In the genomic region with DNA sequence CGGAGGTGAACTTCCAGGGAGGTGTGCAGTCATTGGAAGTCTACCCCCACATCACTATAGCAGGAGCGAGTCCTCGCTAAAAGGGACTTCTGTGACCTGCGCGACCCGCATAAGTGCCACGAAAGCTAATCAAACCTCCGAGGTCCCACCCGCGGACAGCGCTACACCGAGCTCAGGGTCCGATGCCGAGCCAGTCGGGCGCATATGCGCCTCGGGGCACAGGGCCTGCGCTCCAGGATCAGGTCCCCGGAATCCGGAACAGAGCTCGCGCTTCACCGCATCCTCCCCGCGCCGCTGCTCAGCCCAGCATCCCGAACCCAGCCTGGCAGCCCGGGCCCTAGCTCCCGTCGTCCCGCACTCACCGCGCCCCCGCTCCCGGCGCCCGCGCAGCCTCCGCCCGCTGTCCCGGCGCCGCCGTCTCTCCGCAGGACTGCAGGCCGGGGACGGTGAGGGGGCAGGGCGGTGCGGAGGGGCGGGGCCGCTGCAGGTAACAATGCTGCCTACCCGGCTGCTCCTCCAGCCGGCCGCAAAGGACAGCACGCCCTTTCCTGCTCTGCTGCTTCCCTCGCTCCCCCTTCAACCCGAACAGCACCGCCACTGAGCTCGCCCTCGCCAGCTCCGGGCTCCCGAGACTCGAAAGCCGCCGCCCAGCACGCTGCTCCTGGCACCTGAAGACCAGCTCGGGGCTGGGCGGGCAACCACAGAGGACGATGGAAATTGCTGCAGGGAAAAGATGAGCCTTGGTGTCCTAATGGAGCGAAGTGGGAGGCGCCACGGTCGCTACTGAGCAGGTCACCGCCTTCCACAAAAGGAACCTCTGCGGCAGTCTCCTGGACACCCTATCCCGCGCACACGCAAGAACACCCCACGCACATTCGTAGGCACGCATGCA, we compare ENCODE assay signal across 7 mouse cellular contexts. TPM values are rescaled to one million over a fixed set of nuclear protein-coding genes. Genes with fewer than 3 reads are reported as not detected.
DNase-seq lines count a peak whose midpoint lies in the region; ATAC-seq and TF ChIP-seq lines count a peak whose summit lies in the region.

A gene (minus strand): TSS at position 424 of the 892 bp plus-strand sequence.

- peaks cover 6% of the 10 kb centered on the region; the same call in 1 of the 2 replicates for H3K4me1 ChIP-seq in intestine, embryonic 14.5 days (replicated peaks; ENCODE audit: control insufficient read depth, insufficient read depth, low read length)
- H3K4me1 ChIP-seq in limb, embryonic 15.5 days = peaks cover 26% of the 10 kb centered on the region
- peaks cover 8% of the 10 kb centered on the region; the same call in 1 of the 2 replicates for H3K4me1 ChIP-seq in midbrain, embryonic 14.5 days (ENCODE audit: control insufficient read depth, insufficient read depth, low read length)
- H3K4me1 ChIP-seq in spleen, adult 2 months (ENCODE audit: control insufficient read depth, insufficient read depth, insufficient read length) = peaks cover 13% of the 10 kb centered on the region

- H3K36me3 ChIP-seq in intestine, embryonic 14.5 days (ENCODE audit: control insufficient read depth, insufficient read depth, low read length) = no peaks in the 10 kb centered on the region
- H3K36me3 ChIP-seq in limb, embryonic 15.5 days = no peaks in the 10 kb centered on the region
- H3K36me3 ChIP-seq in midbrain, embryonic 14.5 days (ENCODE audit: control insufficient read depth, insufficient read depth, low read length) = no peaks in the 10 kb centered on the region
- no peaks in the 10 kb centered on the region for H3K36me3 ChIP-seq in spleen, adult 2 months (ENCODE audit: control insufficient read depth, insufficient read depth, low read length)

- H3K27me3 ChIP-seq in intestine, embryonic 14.5 days (replicated peaks; ENCODE audit: control insufficient read depth, insufficient read depth, low read length) = peaks cover 18% of the 10 kb centered on the region
- peaks cover 40% of the 10 kb centered on the region for H3K27me3 ChIP-seq in limb, embryonic 15.5 days
- H3K27me3 ChIP-seq in midbrain, embryonic 14.5 days (ENCODE audit: control insufficient read depth, insufficient read depth, low read length) = peaks cover 34% of the 10 kb centered on the region
- peaks cover 16% of the 10 kb centered on the region for H3K27me3 ChIP-seq in spleen, adult 2 months (ENCODE audit: control insufficient read depth, insufficient read depth, low read length)

- H3K9me3 ChIP-seq in intestine, embryonic 14.5 days (ENCODE audit: control insufficient read depth, low read length) = no peaks in the 10 kb centered on the region
- H3K9me3 ChIP-seq in limb, embryonic 15.5 days = no peaks in the 10 kb centered on the region
- no peaks in the 10 kb centered on the region for H3K9me3 ChIP-seq in midbrain, embryonic 14.5 days (ENCODE audit: control insufficient read depth, low read length)

- DNase-seq in cerebellum, adult 9-10 months = peak; percentile 57
- DNase-seq in frontal cortex, postnatal 25 days (ENCODE audit: low spot score in 2 of 2) = peak; percentile 12 to 21
- DNase-seq in intestine, embryonic 14.5 days (ENCODE audit: low spot score) = peak; percentile 81
- peak; percentile 76 for DNase-seq in midbrain, embryonic 14.5 days
- no peak for DNase-seq in spleen, adult 2 months (ENCODE audit: low read depth in 1 of 2, low spot score in 2 of 2)

- WGBS in intestine, embryonic 14.5 days = under 1% methylated on average over 78 of the region's 82 CpGs
- under 1% methylated on average over 81 of the region's 82 CpGs for WGBS in limb, embryonic 15.5 days
- under 1% methylated on average over 81 of the region's 82 CpGs for WGBS in midbrain, embryonic 14.5 days
- WGBS in spleen, adult 2 months = under 1% methylated on average over 77 of the region's 82 CpGs

- H3K4me2 ChIP-seq in intestine, embryonic 14.5 days (ENCODE audit: low read length) = peak within 1 kb of the TSS; percentile 97
- peak within 1 kb of the TSS; percentile 99 for H3K4me2 ChIP-seq in limb, embryonic 15.5 days
- H3K4me2 ChIP-seq in midbrain, embryonic 14.5 days (ENCODE audit: low read length) = peak within 1 kb of the TSS; percentile 98

- TF ChIP-seq CTCF in spleen, adult 2 months (IDR thresholded peaks at IDR 0.05; ENCODE audit: extremely low read depth, insufficient read depth, insufficient read length, insufficient replicate concordance) = no peak

- H3K27ac ChIP-seq in intestine, embryonic 14.5 days (ENCODE audit: low read depth) = 0 out of 2 replicates have a peak within 1 kb of the TSS, but pooled peaks have one; percentile 30
- peak within 1 kb of the TSS; percentile 47; the same call in 1 of the 2 replicates for H3K27ac ChIP-seq in limb, embryonic 15.5 days
- H3K27ac ChIP-seq in midbrain, embryonic 14.5 days (replicated peaks; ENCODE audit: low read depth, low read length) = peak within 1 kb of the TSS; percentile 52
- H3K27ac ChIP-seq in spleen, adult 2 months (ENCODE audit: insufficient read depth, low read length) = peak within 1 kb of the TSS; percentile 48; the same call in 1 of the 2 replicates

- peak within 1 kb of the TSS; percentile 49 for H3K4me3 ChIP-seq in intestine, embryonic 14.5 days (ENCODE audit: low read depth, low read length)
- H3K4me3 ChIP-seq in limb, embryonic 15.5 days = peak within 1 kb of the TSS; percentile 62
- peak within 1 kb of the TSS; percentile 65 for H3K4me3 ChIP-seq in midbrain, embryonic 14.5 days (replicated peaks; ENCODE audit: low read depth, low read length)
- H3K4me3 ChIP-seq in spleen, adult 2 months (ENCODE audit: extremely low read depth, insufficient read depth, insufficient read length) = peak within 1 kb of the TSS; percentile 58

- peak within 1 kb of the TSS; percentile 61 for H3K9ac ChIP-seq in intestine, embryonic 14.5 days (ENCODE audit: low read length)
- H3K9ac ChIP-seq in limb, embryonic 15.5 days = peak within 1 kb of the TSS; percentile 56
- H3K9ac ChIP-seq in midbrain, embryonic 14.5 days (replicated peaks; ENCODE audit: low read length) = peak within 1 kb of the TSS; percentile 77

- peak; percentile 64 for ATAC-seq in activated CD4-positive, CD25-positive, alpha-beta regulatory T cell, adult 4 months
- peak; percentile 81 for ATAC-seq in intestine, embryonic 14.5 days (replicated peaks; ENCODE audit: low FRiP score, low TSS enrichment, low read depth)
- ATAC-seq in limb, embryonic 15.5 days (ENCODE audit: insufficient number of reproducible peaks, low FRiP score, low TSS enrichment, low read depth) = peak; percentile 36; the same call in 1 of the 2 replicates
- ATAC-seq in midbrain, embryonic 14.5 days (ENCODE audit: low FRiP score, low TSS enrichment) = peak; percentile 74

- no peak for TF ChIP-seq POLR2A in spleen, adult 2 months (IDR thresholded peaks at IDR 0.05; ENCODE audit: low read depth, low read length)

RNA-seq across cellular contexts. Expression of the gene that starts here (rescaled TPM):
- polyA plus RNA-seq in activated CD4-positive, CD25-positive, alpha-beta regulatory T cell, adult 4 months (2017; shearing (Covaris generic)) = 1 to 10 TPM in 1 of 2 experiments, under 1 TPM in 1; 0.75 to 2.4 TPM
- 5.9 and 7.4 TPM in 2 replicates for polyA plus RNA-seq in intestine, embryonic 14.5 days (2014; fragmentation: Nextera tagmentation; extraction: Ambion mirVana)
- 10.7 and 11.5 TPM in 2 replicates for polyA plus RNA-seq in limb, embryonic 15.5 days (2015; fragmentation: Nextera tagmentation; extraction: Ambion mirVana)
- polyA plus RNA-seq in midbrain, embryonic 14.5 days (2014; fragmentation: Nextera tagmentation; extraction: Ambion mirVana) = 4.1 and 4.3 TPM in 2 replicates
- 5.2 and 8.3 TPM in 2 replicates for polyA plus RNA-seq in spleen, adult 2 months (2012; rRNA removed)

Comparison
In these comparisons a context has a peak if more than half of its experiments do, and no peak if none do; other contexts are left out.
1. DNase-seq: peak in cerebellum, adult 9-10 months (single experiment), frontal cortex, postnatal 25 days (2 of 2), intestine, embryonic 14.5 days (single experiment) and midbrain, embryonic 14.5 days (single experiment); none in spleen, adult 2 months (0 of 2).
2. Peak in every context shown above with its lines, with median percentiles within 50 percentile points of each other: ATAC-seq, H3K27ac ChIP-seq, H3K4me2 ChIP-seq, H3K4me3 ChIP-seq and H3K9ac ChIP-seq.